Mouse (Mus musculus) forebrain, embryonic 16.5 days (tissue): ENCODE results near the gene Hist1h2bg. TPM values are rescaled to one million over a fixed set of nuclear protein-coding genes. Genes with fewer than 3 reads are reported as not detected.
"Not testable (repeated sequence)": the region's sequence is repeated elsewhere in the genome, so short reads cannot be mapped to it uniquely, and the experiment has no call there.

Source experiments
- ATAC-seq: fragments of 200-750 bp; cut with Nextera tagmentation; 2 replicates; pipeline ENCODE4 v1.8.0; 2017; ENCODE audit warnings: mild to moderate bottlenecking, moderate library complexity
- H3K27ac ChIP-seq: fragments of 300-500 bp; sonication (generic); 2 replicates; pipeline ENCODE4 v1.5.1; 2014; ENCODE audit warnings: low read length, control low read depth
- H3K27me3 ChIP-seq: fragments of 300-500 bp; sonication (generic); replicated peaks from 2 replicates; pipeline ENCODE4 v1.6.1; 2014; ENCODE audit warnings: low read length; ENCODE audit not compliant: control insufficient read depth, insufficient read depth
- H3K36me3 ChIP-seq: fragments of 300-500 bp; sonication (generic); 2 replicates; pipeline ENCODE4 v1.6.1; 2014; ENCODE audit not compliant: control insufficient read depth, insufficient read depth
- H3K4me1 ChIP-seq: fragments of 300-500 bp; sonication (generic); replicated peaks from 2 replicates; pipeline ENCODE4 v1.6.1; 2014; ENCODE audit warnings: low read length; ENCODE audit not compliant: control insufficient read depth, insufficient read depth
- H3K4me2 ChIP-seq: fragments of 300-500 bp; sonication (generic); 2 replicates; pipeline ENCODE4 v1.6.1; 2014; ENCODE audit warnings: mild to moderate bottlenecking, low read length, control low read depth
- H3K4me3 ChIP-seq: fragments of 300-500 bp; sonication (generic); replicated peaks from 2 replicates; pipeline ENCODE4 v1.5.1; 2014; ENCODE audit warnings: mild to moderate bottlenecking, low read length, control low read depth
- H3K9ac ChIP-seq: fragments of 300-500 bp; sonication (generic); replicated peaks from 2 replicates; pipeline ENCODE4 v1.6.1; 2014; ENCODE audit warnings: low read depth, low read length, control low read depth
- H3K9me3 ChIP-seq: fragments of 300-500 bp; sonication (generic); 2 replicates; pipeline ENCODE4 v1.6.1; 2016; ENCODE audit warnings: low read length; ENCODE audit not compliant: control insufficient read depth
- WGBS: fragments of 180-500 bp; shearing (Covaris S2); extraction: QIAGEN DNeasy Blood & Tissue Kit; methylation state at CpG from one replicate; pipeline ENCODE4 v1.1.7; 2014; 5-methylcytosine and 5-hydroxymethylcytosine counted together
- polyA plus RNA-seq: library from polyadenylated mRNA; unstranded; fragments of >200 nt; fragmentation: Nextera tagmentation; extraction: Ambion mirVana; gene quantifications from 2 replicates; pipeline ENCODE4 v1.2.1, GENCODE M21; 2015

The Hist1h2bg gene
- polyA plus RNA-seq, 1 experiment from 2014 or later, result 2.1 TPM

- peak; percentile 84 for ATAC-seq
- under 1% methylated on average over 47 of the region's 47 CpGs for WGBS
- Histone ChIP-seq H3K4me2 (peak within 1 kb of the TSS; percentile 62), H3K27ac (peak within 1 kb of the TSS; percentile 81), H3K4me3 (peak within 1 kb of the TSS; percentile 44), H3K9ac (peak within 1 kb of the TSS; percentile 58), H3K4me1 (peaks cover 15% of the 10 kb centered on the region)
- not testable (repeated sequence) for H3K27me3 ChIP-seq, H3K9me3 ChIP-seq, H3K36me3 ChIP-seq
Measured at GRCm38 (mm10) chr13:23551146-23551834, 19.9 kb upstream of the Hist1h2bg start, which contains the start of gene Hist1h4f. Gene Hist1h4f (minus strand): TSS chr13:23551648.

DNA sequence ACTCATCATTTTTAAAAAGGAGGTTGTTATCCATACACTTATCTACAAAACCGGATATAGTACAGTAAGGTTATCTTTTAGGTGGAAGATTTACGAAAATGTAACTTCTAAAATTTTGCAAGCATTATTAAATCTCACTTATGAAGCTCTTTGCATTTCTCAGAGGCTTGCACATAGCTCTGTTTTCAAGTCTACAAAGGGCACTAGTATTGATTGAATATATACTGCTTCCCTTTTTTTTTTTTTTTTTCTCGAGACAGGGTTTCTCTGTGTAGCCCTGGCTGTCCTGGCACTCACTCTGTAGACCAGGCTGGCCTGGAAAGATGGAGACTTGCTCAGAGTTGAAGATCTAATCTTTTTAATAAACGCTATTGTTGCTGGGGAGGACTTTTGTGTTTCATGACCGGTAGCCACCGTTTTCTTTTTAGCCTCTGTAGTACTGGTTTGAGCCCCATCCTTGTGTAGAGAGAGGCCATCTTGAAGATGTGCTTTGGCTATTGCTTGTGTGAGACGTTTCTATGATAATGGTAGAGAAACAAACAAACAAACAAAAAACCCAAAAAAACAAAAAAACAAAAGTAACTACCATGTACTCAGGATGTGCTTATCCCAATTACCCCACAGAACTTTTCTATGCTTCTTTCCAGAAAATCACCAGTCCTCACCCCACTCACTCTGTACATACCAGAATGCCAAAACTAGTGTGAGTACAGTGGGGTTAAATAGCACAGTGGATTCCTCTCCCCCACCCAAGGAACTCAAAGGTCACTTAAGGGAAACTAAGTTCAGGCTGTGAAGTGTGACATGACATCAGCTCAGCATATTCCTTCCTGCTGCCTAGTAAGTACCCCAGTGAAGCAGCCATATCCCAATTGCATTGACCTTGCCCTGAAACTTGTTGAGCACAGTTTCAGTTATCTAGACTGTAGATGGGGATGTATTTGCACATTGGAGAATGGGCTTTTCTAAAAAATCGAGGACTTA is 19.0 kb upstream of the Hist1h2bg start:
- Histone ChIP-seq H3K36me3 (no peaks in the 10 kb centered on the region), H3K9me3 (no peaks in the 10 kb centered on the region), H3K4me2 (peak overlapping the region; percentile 62), H3K4me1 (peaks cover 16% of the 10 kb centered on the region), H3K27me3 (no peaks in the 10 kb centered on the region), H3K27ac (peak overlapping the region; percentile 81), H3K4me3 (peak overlapping the region; percentile 44), H3K9ac (no peak overlapping the region)
- WGBS, result 42% methylated on average over 8 of the region's 8 CpGs
- no peak for ATAC-seq

- Histone ChIP-seq H3K4me2 (peak within 1 kb of the TSS; percentile 62), H3K4me3 (no peak within 1 kb of the TSS), H3K27ac (peak within 1 kb of the TSS; percentile 80), H3K36me3 (no peaks in the 10 kb centered on the region), H3K27me3 (no peaks in the 10 kb centered on the region), H3K9ac (no peak within 1 kb of the TSS), H3K4me1 (peaks cover 16% of the 10 kb centered on the region), H3K9me3 (no peaks in the 10 kb centered on the region)
- ATAC-seq, result no peak
Measured at GRCm38 (mm10) chr13:23552962-23553361, 18.2 kb upstream of the Hist1h2bg start, which contains the start of gene Hist1h1d. Gene Hist1h1d (plus strand): TSS chr13:23553262.

DNA sequence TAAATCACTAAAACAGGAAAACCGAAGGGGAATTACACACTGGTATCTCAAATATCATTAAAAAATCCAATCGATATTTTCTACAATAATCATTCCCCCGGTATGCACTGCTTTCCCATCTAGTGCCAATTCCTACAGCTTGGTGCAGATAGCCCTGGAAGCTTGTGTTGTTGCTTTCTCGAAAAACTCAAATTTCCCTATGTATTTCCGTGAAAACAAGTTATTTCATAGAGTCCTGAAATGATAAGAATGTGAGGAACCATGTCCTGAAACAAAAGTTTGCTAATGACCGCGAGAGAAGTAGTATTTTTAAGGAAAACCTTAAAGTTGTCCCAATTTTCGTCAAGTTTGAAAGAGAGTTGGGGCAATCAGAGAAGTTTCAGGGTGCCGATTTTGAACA is 16.8 kb upstream of the Hist1h2bg start:
- Histone ChIP-seq H3K9ac (peak overlapping the region; percentile 45), H3K4me1 (peaks cover 16% of the 10 kb centered on the region), H3K27ac (peak overlapping the region; percentile 80), H3K27me3 (no peaks in the 10 kb centered on the region), H3K36me3 (no peaks in the 10 kb centered on the region), H3K4me3 (peak overlapping the region; percentile 58), H3K4me2 (peak overlapping the region; percentile 99), H3K9me3 (no peaks in the 10 kb centered on the region)
- no peak for ATAC-seq
- WGBS, result 17% methylated on average over 9 of the region's 9 CpGs

DNA sequence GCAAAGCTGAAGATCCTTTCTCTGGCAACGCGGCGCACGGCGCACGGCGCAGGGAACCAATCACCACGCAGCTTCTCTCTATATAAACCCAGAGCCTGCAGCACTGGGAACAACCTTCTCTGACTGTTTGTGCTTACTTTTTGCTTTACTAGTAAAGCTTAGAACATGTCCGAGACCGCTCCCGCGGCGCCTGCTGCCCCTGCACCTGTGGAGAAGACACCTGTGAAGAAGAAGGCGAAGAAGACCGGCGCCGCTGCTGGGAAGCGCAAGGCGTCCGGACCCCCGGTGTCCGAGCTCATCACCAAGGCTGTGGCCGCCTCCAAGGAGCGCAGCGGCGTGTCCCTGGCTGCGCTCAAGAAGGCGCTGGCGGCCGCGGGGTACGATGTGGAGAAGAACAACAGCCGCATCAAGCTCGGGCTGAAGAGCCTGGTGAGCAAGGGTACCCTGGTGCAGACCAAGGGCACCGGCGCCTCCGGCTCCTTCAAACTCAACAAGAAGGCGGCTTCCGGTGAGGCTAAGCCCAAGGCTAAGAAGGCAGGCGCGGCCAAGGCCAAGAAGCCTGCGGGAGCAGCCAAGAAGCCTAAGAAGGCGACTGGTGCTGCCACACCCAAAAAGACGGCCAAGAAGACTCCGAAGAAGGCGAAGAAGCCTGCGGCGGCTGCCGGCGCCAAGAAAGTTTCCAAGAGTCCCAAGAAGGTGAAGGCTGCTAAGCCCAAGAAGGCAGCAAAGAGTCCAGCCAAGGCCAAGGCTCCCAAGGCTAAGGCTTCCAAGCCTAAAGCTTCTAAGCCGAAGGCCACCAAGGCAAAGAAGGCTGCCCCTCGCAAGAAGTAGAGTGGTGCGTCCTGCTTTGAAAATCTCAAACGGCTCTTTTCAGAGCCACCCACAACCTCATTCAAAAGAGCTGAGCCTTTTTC is 16.0 kb upstream of the Hist1h2bg start:
- Histone ChIP-seq H3K36me3 (no peaks in the 10 kb centered on the region), H3K4me3 (peak overlapping the region; percentile 58), H3K4me2 (peak overlapping the region; percentile 99), H3K27ac (peak overlapping the region; percentile 80), H3K4me1 (peaks cover 16% of the 10 kb centered on the region), H3K27me3 (no peaks in the 10 kb centered on the region), H3K9me3 (no peaks in the 10 kb centered on the region), H3K9ac (peak overlapping the region; percentile 68)
- peak; percentile 84 for ATAC-seq
- under 1% methylated on average over 54 of the region's 54 CpGs for WGBS

- peak; percentile 83 for ATAC-seq
- peak overlapping the region; percentile 80 for H3K27ac ChIP-seq
- WGBS, result under 1% methylated on average over 18 of the region's 18 CpGs
- H3K9ac ChIP-seq, result peak overlapping the region; percentile 68
- peaks cover 15% of the 10 kb centered on the region for H3K4me1 ChIP-seq
- no peaks in the 10 kb centered on the region for H3K27me3 ChIP-seq
- H3K36me3 ChIP-seq, result no peaks in the 10 kb centered on the region
- no peaks in the 10 kb centered on the region for H3K9me3 ChIP-seq
- peak overlapping the region; percentile 58 for H3K4me3 ChIP-seq
- peak overlapping the region; percentile 99 for H3K4me2 ChIP-seq
Measured at GRCm38 (mm10) chr13:23555839-23556416, 15.3 kb upstream of the Hist1h2bg start.

- WGBS, result 60% methylated on average over 3 of the region's 3 CpGs
- Histone ChIP-seq H3K9me3 (no peaks in the 10 kb centered on the region), H3K27ac (no peak overlapping the region), H3K4me1 (peaks cover 14% of the 10 kb centered on the region), H3K4me3 (no peak overlapping the region), H3K9ac (no peak overlapping the region), H3K4me2 (no peak overlapping the region), H3K27me3 (no peaks in the 10 kb centered on the region), H3K36me3 (no peaks in the 10 kb centered on the region)
- ATAC-seq, result no peak
Measured at GRCm38 (mm10) chr13:23556906-23557305, 14.3 kb upstream of the Hist1h2bg start.

- H3K4me3 ChIP-seq, H3K9me3 ChIP-seq, H3K9ac ChIP-seq, H3K4me1 ChIP-seq, H3K27ac ChIP-seq, H3K4me2 ChIP-seq, H3K27me3 ChIP-seq, ATAC-seq, H3K36me3 ChIP-seq: not testable (repeated sequence)
- WGBS, result 25% methylated on average over 2 of the region's 2 CpGs
Measured at GRCm38 (mm10) chr13:23560699-23561098, 10.5 kb upstream of the Hist1h2bg start.
